Mouse (Mus musculus) heart, postnatal 0 days (tissue): Measurements from ENCODE around the gene Klhdc8a. TPM values are rescaled to one million over a fixed set of nuclear protein-coding genes. Genes with fewer than 3 reads are reported as not detected.

ENCODE experiments used
- ATAC-seq: fragments of 200-750 bp; cut with Nextera tagmentation; 2 replicates; pipeline ENCODE4 v1.8.0; 2017; ENCODE audit warnings: low read depth, moderate number of reproducible peaks, moderate library complexity; ENCODE audit not compliant: insufficient read depth
- DNase-seq: peaks from one replicate; pipeline ENCODE4 v3.0.0-alpha.2; 2016; ENCODE audit warnings: low spot score
- H3K27ac ChIP-seq: fragments of 300-500 bp; sonication (generic); 2 replicates; pipeline ENCODE4 v1.5.1; 2014; ENCODE audit warnings: low read depth, mild to moderate bottlenecking
- H3K27me3 ChIP-seq: fragments of 300-500 bp; sonication (generic); 2 replicates; pipeline ENCODE4 v1.6.1; 2014; ENCODE audit warnings: low read length, mixed read lengths; ENCODE audit not compliant: control insufficient read depth, insufficient read depth
- H3K36me3 ChIP-seq: fragments of 300-500 bp; sonication (generic); replicated peaks from 2 replicates; pipeline ENCODE4 v1.6.1; 2014; ENCODE audit warnings: low read length, mixed read lengths; ENCODE audit not compliant: control insufficient read depth, insufficient read depth
- H3K4me1 ChIP-seq: fragments of 300-500 bp; sonication (generic); 2 replicates; pipeline ENCODE4 v1.6.1; 2014; ENCODE audit warnings: antibody characterized with exemption; ENCODE audit not compliant: control insufficient read depth, insufficient read depth
- H3K4me2 ChIP-seq: fragments of 300-500 bp; sonication (generic); 2 replicates; pipeline ENCODE4 v1.6.1; 2014; ENCODE audit warnings: low read depth, mild to moderate bottlenecking, low read length, moderate library complexity
- H3K4me3 ChIP-seq: fragments of 300-500 bp; sonication (generic); 2 replicates; pipeline ENCODE4 v1.5.1; 2014; ENCODE audit warnings: low read depth, low read length
- H3K9ac ChIP-seq: fragments of 300-500 bp; sonication (generic); replicated peaks from 2 replicates; pipeline ENCODE4 v1.6.1; 2014; ENCODE audit warnings: low read depth, low read length, mixed read lengths
- H3K9me3 ChIP-seq: fragments of 300-500 bp; sonication (generic); replicated peaks from 2 replicates; pipeline ENCODE4 v1.6.1; 2016; ENCODE audit warnings: low read length; ENCODE audit not compliant: control insufficient read depth
- CTCF ChIP-seq: IDR thresholded peaks from 2 replicates; pipeline ENCODE4 v1.5.1; 2016; ENCODE audit warnings: antibody characterized with exemption, control low read depth, low read depth
- EP300 ChIP-seq: IDR thresholded peaks from 2 replicates; pipeline ENCODE4 v1.6.1; 2016; ENCODE audit warnings: antibody characterized with exemption, low read depth
- WGBS: fragments of 180-500 bp; shearing (Covaris S2); extraction: QIAGEN DNeasy Blood & Tissue Kit; methylation state at CpG from one replicate; pipeline ENCODE4 v1.1.7; 2014; 5-methylcytosine and 5-hydroxymethylcytosine counted together
- polyA plus RNA-seq: library from polyadenylated mRNA; unstranded; fragments of >200 nt; fragmentation: Nextera tagmentation; extraction: Ambion mirVana; gene quantifications from 2 replicates; pipeline ENCODE4 v1.2.1, GENCODE M21; 2015
- total RNA-seq: library from RNA; depleted of rRNA; stranded (reverse); fragments of >200 nt; gene quantifications from 2 replicates; pipeline ENCODE4 v1.2.3, GENCODE M21; 2014; ENCODE audit warnings: low replicate concordance

Gene Klhdc8a
- total and polyA plus RNA-seq, 2 experiments from 2014 or later: 0.68 to 2.3 TPM

DNA sequence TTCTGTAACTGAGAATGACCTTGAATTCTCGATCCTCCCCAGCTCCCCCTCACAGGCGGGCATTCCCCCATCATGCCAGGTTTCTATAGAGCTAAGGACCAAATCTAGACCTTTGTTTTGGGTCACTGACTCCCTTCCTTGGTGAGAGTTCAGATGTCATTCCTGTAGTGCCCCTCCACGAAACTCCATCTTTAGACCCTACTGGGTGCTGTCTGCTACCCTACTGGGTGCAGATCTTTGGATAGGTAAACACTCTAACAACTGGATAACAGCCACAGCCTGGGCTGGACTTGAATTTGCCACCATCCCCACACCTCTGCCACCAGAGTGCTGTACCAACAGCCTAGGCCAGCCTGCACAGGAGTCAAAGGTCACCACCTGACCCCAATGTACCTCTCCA is 44.1 kb downstream of the Klhdc8a start:
- ATAC-seq (no peak), DNase-seq (no peak)
- TF ChIP-seq EP300 (no peak), CTCF (no peak)
- peaks cover 28% of the 10 kb centered on the region; the same call in 1 of the 2 replicates for H3K4me1 ChIP-seq
- H3K27me3 ChIP-seq: no peaks in the 10 kb centered on the region
- WGBS: 56% methylated on average over 3 of the region's 3 CpGs
- H3K36me3 ChIP-seq: no peaks in the 10 kb centered on the region
- no peak overlapping the region for H3K9ac ChIP-seq
- peak overlapping the region; percentile 70; the same call in 1 of the 2 replicates for H3K27ac ChIP-seq
- no peak overlapping the region for H3K4me2 ChIP-seq
- H3K9me3 ChIP-seq: no peaks in the 10 kb centered on the region
- H3K4me3 ChIP-seq: no peak overlapping the region

DNA sequence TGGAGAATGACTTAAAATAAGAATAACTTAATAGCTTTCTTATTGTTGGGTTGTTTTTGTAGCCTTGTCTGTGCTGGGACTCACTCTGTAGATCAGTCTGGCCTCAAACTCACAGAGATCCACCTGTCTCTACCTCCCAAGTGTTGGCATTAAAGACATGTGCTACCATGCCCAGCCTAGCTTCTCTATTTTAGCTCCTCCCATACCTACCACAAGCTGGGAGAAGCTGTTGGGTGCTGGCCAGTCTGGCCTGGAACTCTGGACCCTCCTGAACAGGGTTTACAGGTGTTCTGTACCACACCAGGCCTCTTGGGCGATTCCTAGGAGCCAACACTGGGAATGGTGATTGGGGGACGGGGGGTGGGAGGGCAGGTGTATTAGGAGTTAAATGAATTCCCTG is 44.8 kb downstream of the Klhdc8a start:
- H3K27me3 ChIP-seq: no peaks in the 10 kb centered on the region
- 94% methylated on average over 2 of the region's 2 CpGs for WGBS
- DNase-seq: no peak
- H3K9ac ChIP-seq: no peak overlapping the region
- no peaks in the 10 kb centered on the region for H3K9me3 ChIP-seq
- no peak overlapping the region for H3K4me3 ChIP-seq
- H3K27ac ChIP-seq: no peak overlapping the region
- no peaks in the 10 kb centered on the region for H3K36me3 ChIP-seq
- peaks cover 25% of the 10 kb centered on the region; the same call in 1 of the 2 replicates for H3K4me1 ChIP-seq
- no peak for ATAC-seq
- TF ChIP-seq EP300: no peak
- no peak for TF ChIP-seq CTCF
- H3K4me2 ChIP-seq: no peak overlapping the region

DNA sequence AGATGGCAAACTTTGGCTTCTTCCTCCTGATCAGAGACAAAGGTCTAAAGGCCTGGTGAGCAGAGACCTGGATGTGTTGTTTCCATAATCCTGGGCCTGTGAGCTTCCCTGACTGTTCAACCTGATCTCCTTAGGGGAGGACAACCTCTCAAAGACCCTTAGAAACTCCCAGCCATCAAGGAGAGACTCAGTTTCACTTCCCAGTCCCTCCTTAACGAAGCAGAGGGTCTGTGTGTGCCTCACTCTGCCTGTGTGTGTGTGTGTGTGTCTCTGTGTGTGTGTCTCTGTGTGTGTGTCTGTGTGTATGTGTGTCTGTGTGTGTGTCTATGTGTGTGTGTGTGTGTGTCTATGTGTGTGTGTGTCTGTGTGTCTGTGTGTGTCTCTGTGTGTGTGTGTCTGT is 45.2 kb downstream of the Klhdc8a start:
- Histone ChIP-seq H3K4me1 (peaks cover 21% of the 10 kb centered on the region; the same call in 1 of the 2 replicates), H3K27ac (no peak overlapping the region), H3K27me3 (no peaks in the 10 kb centered on the region), H3K9ac (no peak overlapping the region), H3K36me3 (no peaks in the 10 kb centered on the region), H3K4me2 (no peak overlapping the region), H3K9me3 (no peaks in the 10 kb centered on the region), H3K4me3 (no peak overlapping the region)
- ATAC-seq: no peak
- no peak for DNase-seq
- 95% methylated on average over 1 of the region's 1 CpGs for WGBS
- no peak for TF ChIP-seq CTCF
- TF ChIP-seq EP300: no peak

DNA sequence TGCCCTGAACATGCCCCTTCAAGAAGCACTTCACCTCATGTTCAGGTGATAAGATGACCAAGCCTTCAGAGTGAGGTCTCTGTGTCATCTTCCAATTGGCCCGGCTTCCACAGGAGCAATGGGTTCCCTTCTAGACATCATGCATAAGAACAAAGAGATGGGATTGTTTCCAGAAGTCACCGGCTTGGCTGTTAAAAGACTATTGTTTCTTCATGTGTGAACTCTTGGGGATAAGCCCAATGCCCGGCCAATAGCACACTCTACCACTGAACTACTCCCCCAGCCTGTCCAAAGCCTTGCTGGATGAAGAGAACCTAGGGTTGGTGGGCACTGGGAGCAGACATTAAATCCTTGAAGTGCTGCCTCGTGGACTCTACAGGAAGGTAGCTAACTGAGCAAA is 47.1 kb downstream of the Klhdc8a start:
- DNase-seq (peak; percentile 11), ATAC-seq (no peak)
- TF ChIP-seq EP300 (no peak), CTCF (no peak)
- Histone ChIP-seq H3K9ac (no peak overlapping the region), H3K4me1 (peaks cover 19% of the 10 kb centered on the region; the same call in 1 of the 2 replicates), H3K27me3 (no peaks in the 10 kb centered on the region), H3K4me3 (no peak overlapping the region), H3K36me3 (no peaks in the 10 kb centered on the region), H3K27ac (peak overlapping the region; percentile 86), H3K9me3 (no peaks in the 10 kb centered on the region; the same call in 1 of the 2 replicates), H3K4me2 (no peak overlapping the region)
- WGBS: 60% methylated on average over 4 of the region's 4 CpGs

DNA sequence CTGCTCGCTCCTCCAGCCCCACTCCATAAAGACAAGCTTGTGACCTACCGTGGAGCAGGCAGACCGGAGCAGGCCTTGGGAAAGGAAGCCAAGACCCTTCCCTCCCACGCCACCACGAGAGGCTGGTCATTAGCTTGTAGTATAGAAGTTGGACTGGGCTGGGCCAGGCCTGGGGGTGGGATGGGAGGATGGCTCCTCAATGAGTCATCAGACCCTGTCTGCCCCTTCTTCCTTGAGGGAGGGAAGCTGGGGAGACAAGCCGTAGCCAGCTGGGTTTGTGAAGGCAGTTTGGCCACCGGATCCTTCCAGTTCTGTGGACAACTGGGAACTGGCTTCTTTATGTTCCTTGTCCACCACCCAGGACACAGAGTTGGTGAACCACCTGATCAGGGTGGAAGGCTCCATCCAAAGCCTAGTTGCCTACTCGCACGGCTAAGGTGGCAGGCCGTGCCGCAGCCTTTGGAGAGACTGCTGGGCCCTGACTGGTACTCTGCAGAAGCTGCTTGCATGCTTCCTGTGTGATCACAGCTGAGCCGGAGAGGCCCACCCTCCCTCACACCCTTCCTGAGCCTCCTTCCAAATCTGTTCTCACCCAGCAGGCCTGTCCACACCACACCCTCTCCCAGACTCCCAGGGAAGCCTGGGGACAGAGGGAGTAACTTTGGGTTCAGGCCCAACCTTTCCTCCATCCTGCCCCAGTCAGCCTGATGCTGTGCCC is 47.9 kb downstream of the Klhdc8a start:
- TF ChIP-seq CTCF (no peak), EP300 (no peak)
- H3K9me3 ChIP-seq: no peaks in the 10 kb centered on the region; the same call in 1 of the 2 replicates
- 53% methylated on average over 12 of the region's 12 CpGs for WGBS
- no peaks in the 10 kb centered on the region for H3K36me3 ChIP-seq
- no peak overlapping the region; the same call in 1 of the 2 replicates for H3K9ac ChIP-seq
- H3K4me2 ChIP-seq: no peak overlapping the region
- H3K27me3 ChIP-seq: no peaks in the 10 kb centered on the region
- DNase-seq (peak; percentile 62), ATAC-seq (peak; percentile 82)
- H3K4me3 ChIP-seq: no peak overlapping the region
- peaks cover 19% of the 10 kb centered on the region; the same call in 1 of the 2 replicates for H3K4me1 ChIP-seq
- peak overlapping the region; percentile 86 for H3K27ac ChIP-seq
